Mouse (Mus musculus) liver, embryonic 14.5 days (tissue): ENCODE results near the gene Dytn. TPM values are rescaled to one million over a fixed set of nuclear protein-coding genes. Genes with fewer than 3 reads are reported as not detected.

Experiments used
- ATAC-seq: fragments of 200-750 bp; cut with Nextera tagmentation; 2 replicates; pipeline ENCODE4 v1.8.0; 2017; ENCODE audit warnings: moderate number of reproducible peaks, mild to moderate bottlenecking, moderate library complexity; ENCODE audit not compliant: insufficient read depth
- DNase-seq, 3 experiments: peaks; one replicate each; pipeline ENCODE4 v3.0.0-alpha.2; 2012 to 2013; ENCODE audit warnings: low read depth in 3 of 3, low spot score in 3 of 3
- H3K27ac ChIP-seq: fragments of 300-500 bp; sonication (generic); 2 replicates; pipeline ENCODE4 v1.5.1; 2014; ENCODE audit warnings: moderate library complexity, mild to moderate bottlenecking, control low read depth, inconsistent platforms
- H3K27me3 ChIP-seq: fragments of 300-500 bp; sonication (generic); 2 replicates; pipeline ENCODE4 v1.6.1; 2014; ENCODE audit warnings: mild to moderate bottlenecking, low read length, moderate library complexity; ENCODE audit not compliant: control insufficient read depth, insufficient read depth
- H3K36me3 ChIP-seq: fragments of 300-500 bp; sonication (generic); replicated peaks from 2 replicates; pipeline ENCODE4 v1.6.1; 2014; ENCODE audit warnings: low read depth; ENCODE audit not compliant: control insufficient read depth, insufficient read depth
- H3K4me1 ChIP-seq, 2 experiments: fragments of 200-500 bp in 1 of 2; fragments of 300-500 bp in 1 of 2; sonication (generic) in 1 of 2; replicated peaks; 2 replicates each; pipeline ENCODE4 v1.6.1; 2012 to 2014; ENCODE audit warnings: antibody characterized with exemption in 1 of 2, inconsistent platforms in 1 of 2, low read length in 1 of 2; ENCODE audit not compliant: control insufficient read depth in 2 of 2, insufficient read depth in 2 of 2
- H3K4me2 ChIP-seq: fragments of 300-500 bp; sonication (generic); 2 replicates; pipeline ENCODE4 v1.6.1; 2014; ENCODE audit warnings: low read depth, mild to moderate bottlenecking, control low read depth, moderate library complexity
- H3K4me3 ChIP-seq, 2 experiments: fragments of 200-500 bp in 1 of 2; fragments of 300-500 bp in 1 of 2; sonication (generic) in 1 of 2; 2 replicates each; pipeline ENCODE4 v1.5.1; 2012 to 2014; ENCODE audit warnings: low read depth in 2 of 2, low read length in 2 of 2, mild to moderate bottlenecking in 2 of 2, control low read depth in 1 of 2, inconsistent platforms in 1 of 2, moderate library complexity in 1 of 2; ENCODE audit not compliant: insufficient read depth in 1 of 2
- H3K9ac ChIP-seq: fragments of 300-500 bp; sonication (generic); replicated peaks from 2 replicates; pipeline ENCODE4 v1.6.1; 2014; ENCODE audit warnings: mild to moderate bottlenecking, control low read depth, moderate library complexity
- H3K9me3 ChIP-seq: fragments of 300-500 bp; sonication (generic); 2 replicates; pipeline ENCODE4 v1.6.1; 2016; ENCODE audit warnings: low read length, mixed read lengths; ENCODE audit not compliant: control insufficient read depth
- CTCF ChIP-seq: IDR thresholded peaks from 2 replicates; pipeline ENCODE4 v1.5.1; 2016; ENCODE audit warnings: antibody characterized with exemption, low read depth, control low read depth
- EP300 ChIP-seq: IDR thresholded peaks from 2 replicates; pipeline ENCODE4 v1.6.1; 2016; ENCODE audit warnings: antibody characterized with exemption, low read depth
- WGBS: fragments of 180-500 bp; shearing (Covaris S2); extraction: QIAGEN DNeasy Blood & Tissue Kit; methylation state at CpG from one replicate; pipeline ENCODE4 v1.1.7; 2014; ENCODE audit not compliant: insufficient replicate concordance; 5-methylcytosine and 5-hydroxymethylcytosine counted together
- polyA plus RNA-seq, 2 experiments: library from polyadenylated mRNA; depleted of rRNA in 1 of 2; stranded (reverse) in 1 of 2; unstranded in 1 of 2; fragments of >200 nt; fragmentation: Nextera tagmentation in 1 of 2; extraction: Ambion mirVana in 1 of 2; gene quantifications; 2 replicates each; pipeline versions ENCODE4 v1.2.1 to v1.2.3; 2012 to 2014

The Dytn gene
- polyA plus RNA-seq, 2 experiments = not detected

DNA sequence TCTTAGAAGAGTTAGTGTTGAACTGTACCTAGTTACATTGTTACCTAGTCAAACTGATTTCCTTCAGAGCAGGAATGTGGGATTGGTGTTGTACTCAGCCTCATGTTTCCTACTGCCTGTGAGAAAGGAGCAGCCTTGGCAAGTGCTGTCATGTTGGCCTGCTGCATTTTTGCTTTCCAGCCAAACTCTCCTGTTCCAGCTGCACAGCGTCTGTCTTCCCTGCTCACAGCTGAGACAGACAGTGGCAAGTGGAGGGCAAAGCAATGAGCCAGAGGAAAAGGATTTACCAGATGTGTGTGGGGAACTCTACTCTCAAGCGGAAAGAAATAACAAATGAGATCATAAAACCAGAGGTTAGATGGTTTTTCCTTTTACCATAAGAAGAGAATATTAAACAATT lies 58.5 kb downstream of the Dytn start:
- Histone ChIP-seq H3K27ac (no peak overlapping the region), H3K9ac (no peak overlapping the region), H3K9me3 (no peaks in the 10 kb centered on the region), H3K36me3 (no peaks in the 10 kb centered on the region), H3K27me3 (no peaks in the 10 kb centered on the region), H3K4me3 (no peak overlapping the region), H3K4me2 (no peak overlapping the region), H3K4me1 (no peaks in the 10 kb centered on the region)
- ATAC-seq (no peak), DNase-seq (no peak)
- TF ChIP-seq CTCF (no peak), EP300 (no peak)
- WGBS = 53% methylated on average over 2 of the region's 2 CpGs

DNA sequence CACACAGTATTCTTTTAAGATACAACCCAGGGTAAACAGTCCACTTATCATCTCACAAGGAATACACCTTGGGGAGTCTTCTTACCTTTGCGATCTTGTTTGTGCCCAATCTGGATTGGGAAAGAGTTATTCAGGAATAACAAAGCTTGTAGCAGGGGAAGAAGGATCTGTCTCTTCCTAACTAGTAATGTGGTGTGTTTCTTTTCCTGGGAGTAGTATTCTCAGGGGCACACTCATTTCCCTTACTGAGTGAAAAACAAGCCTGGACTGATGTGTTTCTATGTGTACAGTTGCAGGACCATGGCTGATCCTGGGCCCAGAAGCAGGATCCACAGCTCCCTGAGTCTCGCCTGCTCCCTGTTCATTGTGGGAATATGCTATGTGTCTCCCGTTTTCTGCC lies 71.1 kb downstream of the Dytn start, which contains the start of gene Gm39653:
TSS of gene Gm39653 (plus strand) at position 301 of the 400 bp plus-strand sequence.
- Histone ChIP-seq H3K9ac (no peak within 1 kb of the TSS), H3K27me3 (no peaks in the 10 kb centered on the region), H3K4me1 (no peaks in the 10 kb centered on the region), H3K9me3 (no peaks in the 10 kb centered on the region), H3K27ac (no peak within 1 kb of the TSS), H3K4me3 (no peak within 1 kb of the TSS), H3K4me2 (no peak within 1 kb of the TSS), H3K36me3 (no peaks in the 10 kb centered on the region)
- WGBS = 53% methylated on average over 3 of the region's 3 CpGs
- DNase-seq = no peak
- TF ChIP-seq CTCF (no peak), EP300 (no peak)
- no peak for ATAC-seq

DNA sequence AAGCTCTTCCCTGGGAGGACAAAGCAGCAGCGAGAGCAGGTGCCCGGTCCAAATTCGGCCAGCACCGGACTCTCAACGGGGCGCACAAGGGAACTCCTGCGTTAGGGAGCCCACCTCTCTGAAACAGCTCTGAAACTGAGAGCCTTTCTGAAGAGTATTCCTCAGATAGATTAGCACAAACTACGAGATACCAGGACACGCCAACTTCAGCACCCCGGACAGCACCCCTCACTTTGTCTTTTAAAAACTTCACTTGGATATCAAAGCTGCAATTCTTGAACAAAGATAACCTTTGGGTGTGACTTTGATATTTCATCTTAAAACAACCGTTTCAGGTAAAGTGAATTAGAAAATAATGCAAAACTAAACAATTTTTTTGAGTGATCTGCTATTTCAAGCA lies 72.1 kb downstream of the Dytn start:
- under 1% methylated on average over 11 of the region's 11 CpGs for WGBS
- H3K27ac ChIP-seq = no peak overlapping the region

DNA sequence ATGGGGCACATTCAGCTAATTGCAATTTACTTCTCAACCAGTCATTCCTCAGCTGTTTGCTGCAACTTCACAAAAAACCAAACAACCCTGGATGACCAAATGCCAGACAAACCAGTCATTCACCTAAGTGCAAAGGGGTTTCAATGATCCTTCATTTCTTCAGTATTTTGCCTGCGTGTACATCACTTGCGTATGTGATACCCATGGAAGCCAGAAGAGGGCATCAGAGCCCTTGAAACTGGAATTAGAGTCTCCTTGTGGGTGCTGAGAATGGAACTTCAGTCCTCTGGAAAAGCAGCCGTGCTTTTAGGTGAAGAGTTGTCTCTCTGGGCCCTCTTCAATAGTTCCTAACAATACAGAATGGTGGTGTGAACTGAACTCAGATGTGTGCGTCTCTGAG lies 77.1 kb downstream of the Dytn start:
- 68% methylated on average over 4 of the region's 4 CpGs for WGBS
- no peak overlapping the region for H3K4me2 ChIP-seq
- H3K9me3 ChIP-seq = no peaks in the 10 kb centered on the region; the same call in 1 of the 2 replicates
- TF ChIP-seq EP300 (no peak), CTCF (no peak)
- H3K4me1 ChIP-seq = no peaks in the 10 kb centered on the region
- H3K4me3 ChIP-seq = no peak overlapping the region
- no peak for DNase-seq
- no peak overlapping the region for H3K9ac ChIP-seq
- no peak for ATAC-seq
- no peaks in the 10 kb centered on the region for H3K36me3 ChIP-seq
- H3K27ac ChIP-seq = no peak overlapping the region
- no peaks in the 10 kb centered on the region for H3K27me3 ChIP-seq

More for the DNA sequence above, 72.1 kb downstream of the Dytn start:
- Histone ChIP-seq H3K27me3 (no peaks in the 10 kb centered on the region), H3K4me3 (no peak overlapping the region), H3K4me2 (no peak overlapping the region), H3K9me3 (no peaks in the 10 kb centered on the region; the same call in 1 of the 2 replicates), H3K4me1 (no peaks in the 10 kb centered on the region), H3K9ac (no peak overlapping the region), H3K36me3 (no peaks in the 10 kb centered on the region)
- TF ChIP-seq CTCF = no peak
- TF ChIP-seq EP300 = no peak
- ATAC-seq = no peak
- no peak for DNase-seq

DNA sequence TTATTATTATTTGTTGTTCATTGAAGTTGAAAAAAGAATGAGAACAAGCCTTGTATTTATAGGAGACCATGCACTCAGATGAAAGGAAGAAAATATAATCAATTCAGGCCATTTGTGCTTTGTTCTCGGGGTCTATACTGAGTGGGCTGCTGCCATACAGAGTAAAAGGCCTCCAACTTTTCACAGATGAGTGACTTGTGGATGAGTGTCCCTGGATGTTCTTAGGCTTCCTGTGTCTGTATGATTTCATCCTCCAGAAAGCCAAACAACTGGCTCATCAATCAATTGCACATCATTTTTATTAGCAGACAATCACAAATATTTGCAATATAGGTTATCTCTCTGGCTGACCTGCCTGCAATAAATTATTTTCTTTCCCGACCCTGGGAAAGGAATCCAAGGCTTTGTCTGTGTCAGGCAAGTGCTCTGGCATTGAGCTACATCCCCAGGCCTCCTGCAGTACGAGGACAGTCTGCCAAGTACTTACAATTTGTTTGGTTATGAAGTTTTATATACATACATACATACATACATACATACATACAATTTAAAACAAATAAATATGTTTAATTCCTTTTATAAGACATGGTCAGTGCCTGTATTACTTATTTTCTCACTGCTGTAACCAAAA lies 82.7 kb downstream of the Dytn start:
- no peaks in the 10 kb centered on the region for H3K9me3 ChIP-seq
- no peaks in the 10 kb centered on the region for H3K27me3 ChIP-seq
- no peak for ATAC-seq
- H3K9ac ChIP-seq = no peak overlapping the region
- H3K4me3 ChIP-seq = no peak overlapping the region
- 26% methylated on average over 3 of the region's 3 CpGs for WGBS
- no peak for DNase-seq
- H3K36me3 ChIP-seq = no peaks in the 10 kb centered on the region
- no peak overlapping the region for H3K27ac ChIP-seq
- no peak overlapping the region for H3K4me2 ChIP-seq
- TF ChIP-seq EP300 = no peak
- TF ChIP-seq CTCF = no peak
- H3K4me1 ChIP-seq = no peaks in the 10 kb centered on the region
